Mouse (Mus musculus) liver, embryonic 14.5 days (tissue): ENCODE measurements around the gene Serinc1.

ENCODE experiments used
- CTCF ChIP-seq: IDR thresholded peaks from 2 replicates; pipeline ENCODE4 v1.5.1; 2016; ENCODE audit warnings: antibody characterized with exemption, low read depth, control low read depth
- EP300 ChIP-seq: IDR thresholded peaks from 2 replicates; pipeline ENCODE4 v1.6.1; 2016; ENCODE audit warnings: antibody characterized with exemption, low read depth

GRCm38 (mm10) chr10:57569023-57569931 is 36.9 kb upstream of the Serinc1 start:
- TF ChIP-seq CTCF (no peak), EP300 (no peak)
